Mouse (Mus musculus): ENCODE results near the gene Ccnd3. TPM values are rescaled to one million over a fixed set of nuclear protein-coding genes. Genes with fewer than 3 reads are reported as not detected.

Ccnd3 gene
- polyA plus RNA-seq, 1 experiment from 2014 or later, result 260 TPM

GRCm38 (mm10) chr17:47511111-47512020 lies 6.5 kb downstream of the Ccnd3 start:
- no peak overlapping the region for H3K27ac ChIP-seq (ENCODE audit: low read depth, low read length)
- no peaks in the 10 kb centered on the region for H3K9me3 ChIP-seq (ENCODE audit: control insufficient read depth, low read length)
- H3K9ac ChIP-seq (ENCODE audit: low read length), result no peak overlapping the region
- peak; percentile 94 for DNase-seq (ENCODE audit: low spot score)
- no peaks in the 10 kb centered on the region for H3K27me3 ChIP-seq (ENCODE audit: control insufficient read depth, insufficient read depth, low read length)
- ATAC-seq (ENCODE audit: insufficient read depth, low FRiP score, low TSS enrichment), result peak; percentile 86
- 18% methylated on average over 25 of the region's 25 CpGs for WGBS
- peaks cover 6% of the 10 kb centered on the region; the same call in 1 of the 2 replicates for H3K4me1 ChIP-seq (ENCODE audit: control insufficient read depth, insufficient read depth, low read length)
- no peaks in the 10 kb centered on the region for H3K36me3 ChIP-seq (ENCODE audit: control insufficient read depth, insufficient read depth, low read length)
- peak overlapping the region; percentile 26 for H3K4me2 ChIP-seq (ENCODE audit: low read depth)
- 0 out of 2 replicates have a peak overlapping the region, but pooled peaks have one; percentile 1 for H3K4me3 ChIP-seq (ENCODE audit: low read depth, low read length)

DNA sequence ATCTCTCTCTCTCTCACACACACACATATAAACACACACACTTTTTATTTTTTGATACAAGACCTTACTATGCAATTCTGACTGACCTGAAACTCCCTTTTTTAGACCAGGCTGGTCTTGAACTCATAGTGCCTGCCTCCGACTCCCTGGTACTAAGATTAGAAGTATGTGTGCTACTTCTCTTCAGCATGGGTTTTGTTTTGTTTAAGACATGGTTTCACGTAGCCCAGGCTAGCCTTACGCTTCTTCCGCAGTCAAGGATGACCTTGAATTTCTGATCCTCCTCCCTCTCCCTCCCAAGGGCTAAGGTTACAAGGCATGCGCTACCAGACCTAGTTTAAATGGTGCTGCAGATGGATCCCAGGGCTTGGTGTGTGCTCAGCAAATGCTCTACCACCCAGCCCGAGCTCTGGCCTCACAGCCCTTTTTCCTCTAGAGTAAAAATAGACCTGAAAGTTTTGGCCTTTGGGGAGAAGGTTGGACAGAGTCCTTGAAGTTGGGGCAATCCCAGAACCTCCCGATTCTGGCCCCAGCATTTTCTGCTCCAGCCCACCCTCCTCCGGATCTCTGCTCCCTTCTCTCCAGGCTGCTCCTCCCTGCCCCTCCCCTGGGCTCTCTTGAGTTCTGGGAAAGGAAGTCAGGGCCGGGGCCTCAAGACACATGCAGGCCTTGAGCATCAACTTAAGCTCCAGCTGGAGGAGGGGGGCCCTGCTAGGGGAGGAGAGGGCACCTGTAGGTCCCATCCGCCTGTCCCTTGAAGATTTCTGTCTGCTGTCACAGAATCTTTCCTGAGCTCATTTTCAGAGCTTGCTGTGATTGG lies 8.3 kb downstream of the Ccnd3 start:
- Histone ChIP-seq H3K27ac (ENCODE audit: low read depth, low read length) (no peak overlapping the region), H3K4me2 (ENCODE audit: low read depth) (no peak overlapping the region), H3K4me1 (ENCODE audit: control insufficient read depth, insufficient read depth, low read length) (peaks cover 10% of the 10 kb centered on the region; the same call in 1 of the 2 replicates)

DNA sequence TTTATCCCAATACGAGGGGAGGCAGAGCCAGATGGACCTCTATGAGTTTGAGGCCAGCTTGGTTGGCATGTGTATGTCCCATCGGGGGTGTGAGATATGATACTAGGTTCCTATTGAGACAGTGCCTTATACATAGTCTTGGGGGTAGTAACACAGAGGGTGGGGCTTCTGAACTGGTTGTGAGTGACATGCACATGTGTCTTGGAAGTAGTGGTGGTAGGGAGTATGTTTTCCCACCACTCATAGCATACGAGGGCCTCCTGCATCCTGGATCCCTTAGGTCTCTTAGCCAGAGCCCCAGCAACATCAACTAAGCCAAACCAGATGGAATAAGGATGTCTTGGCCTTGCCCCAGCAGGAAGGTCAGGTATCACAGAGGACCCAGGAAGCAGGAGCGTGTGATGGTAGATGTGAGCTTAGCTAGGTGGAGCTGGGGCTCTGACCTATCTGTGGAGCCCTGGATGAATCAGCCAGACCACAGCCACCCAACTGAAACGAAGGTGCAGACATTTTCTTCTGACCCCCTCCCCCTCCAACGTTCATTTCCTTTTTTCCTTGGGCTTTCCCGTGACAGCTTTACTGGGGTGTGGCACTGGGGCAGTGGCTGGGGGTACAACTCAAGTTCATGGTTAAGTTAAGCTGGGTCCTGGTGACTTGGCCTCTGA lies 10.5 kb downstream of the Ccnd3 start:
- ATAC-seq (ENCODE audit: insufficient read depth, low FRiP score, low TSS enrichment) (no peak), DNase-seq (ENCODE audit: low spot score) (no peak)
- Histone ChIP-seq H3K36me3 (ENCODE audit: control insufficient read depth, insufficient read depth, low read length) (no peaks in the 10 kb centered on the region), H3K27ac (ENCODE audit: low read depth, low read length) (no peak overlapping the region), H3K27me3 (ENCODE audit: control insufficient read depth, insufficient read depth, low read length) (no peaks in the 10 kb centered on the region), H3K4me3 (ENCODE audit: low read depth, low read length) (no peak overlapping the region), H3K4me2 (ENCODE audit: low read depth) (no peak overlapping the region), H3K4me1 (ENCODE audit: control insufficient read depth, insufficient read depth, low read length) (peaks cover 10% of the 10 kb centered on the region; the same call in 1 of the 2 replicates), H3K9ac (ENCODE audit: low read length) (no peak overlapping the region; the same call in 1 of the 2 replicates), H3K9me3 (ENCODE audit: control insufficient read depth, low read length) (no peaks in the 10 kb centered on the region)
- WGBS, result 91% methylated on average over 7 of the region's 7 CpGs

More for the DNA sequence above, 8.3 kb downstream of the Ccnd3 start:
- H3K9ac ChIP-seq (ENCODE audit: low read length), result no peak overlapping the region
- no peak overlapping the region for H3K4me3 ChIP-seq (ENCODE audit: low read depth, low read length)
- WGBS, result 81% methylated on average over 10 of the region's 10 CpGs
- no peak for ATAC-seq (ENCODE audit: insufficient read depth, low FRiP score, low TSS enrichment)
- no peaks in the 10 kb centered on the region for H3K36me3 ChIP-seq (ENCODE audit: control insufficient read depth, insufficient read depth, low read length)
- no peak for DNase-seq (ENCODE audit: low spot score)
- H3K27me3 ChIP-seq (ENCODE audit: control insufficient read depth, insufficient read depth, low read length), result no peaks in the 10 kb centered on the region
- H3K9me3 ChIP-seq (ENCODE audit: control insufficient read depth, low read length), result no peaks in the 10 kb centered on the region

DNA sequence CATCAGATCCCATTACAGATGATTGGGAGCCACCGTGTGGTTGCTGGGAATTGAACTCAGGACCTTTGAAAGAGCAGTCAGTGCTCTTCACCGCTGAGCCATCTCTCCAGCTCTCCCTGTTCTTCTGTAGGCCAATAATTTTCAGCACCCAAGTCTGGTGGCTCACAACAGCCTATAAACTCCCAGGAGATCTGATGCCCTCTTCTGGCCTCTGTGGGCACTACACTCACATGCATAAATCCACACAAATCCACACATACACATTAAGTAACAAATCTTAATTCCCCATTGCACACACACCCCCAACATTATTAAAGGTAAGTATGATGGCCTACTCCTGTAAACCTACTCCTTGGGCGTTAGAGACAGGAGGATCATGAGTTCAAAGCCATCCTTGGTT lies 11.4 kb downstream of the Ccnd3 start:
- DNase-seq (ENCODE audit: low spot score), result no peak

GRCm38 (mm10) chr17:47518205-47518604 lies 13.4 kb downstream of the Ccnd3 start:
- H3K9me3 ChIP-seq (ENCODE audit: control insufficient read depth, low read length), result no peaks in the 10 kb centered on the region
- ATAC-seq (ENCODE audit: insufficient read depth, low FRiP score, low TSS enrichment) (no peak), DNase-seq (ENCODE audit: low spot score) (peak; percentile 39)
- no peak overlapping the region for H3K9ac ChIP-seq (ENCODE audit: low read length)
- H3K4me2 ChIP-seq (ENCODE audit: low read depth), result no peak overlapping the region
- H3K27me3 ChIP-seq (ENCODE audit: control insufficient read depth, insufficient read depth, low read length), result no peaks in the 10 kb centered on the region
- 0 out of 2 replicates have a peak overlapping the region, but pooled peaks have one; percentile 21 for H3K27ac ChIP-seq (ENCODE audit: low read depth, low read length)
- WGBS, result 49% methylated on average over 8 of the region's 8 CpGs
- peaks cover 15% of the 10 kb centered on the region for H3K4me1 ChIP-seq (ENCODE audit: control insufficient read depth, insufficient read depth, low read length)
- H3K36me3 ChIP-seq (ENCODE audit: control insufficient read depth, insufficient read depth, low read length), result no peaks in the 10 kb centered on the region
- H3K4me3 ChIP-seq (ENCODE audit: low read depth, low read length), result no peak overlapping the region

More for the DNA sequence above, 11.4 kb downstream of the Ccnd3 start:
- Histone ChIP-seq H3K4me3 (ENCODE audit: low read depth, low read length) (no peak overlapping the region), H3K36me3 (ENCODE audit: control insufficient read depth, insufficient read depth, low read length) (no peaks in the 10 kb centered on the region), H3K9ac (ENCODE audit: low read length) (no peak overlapping the region), H3K27me3 (ENCODE audit: control insufficient read depth, insufficient read depth, low read length) (no peaks in the 10 kb centered on the region), H3K4me2 (ENCODE audit: low read depth) (no peak overlapping the region), H3K9me3 (ENCODE audit: control insufficient read depth, low read length) (no peaks in the 10 kb centered on the region), H3K27ac (ENCODE audit: low read depth, low read length) (no peak overlapping the region), H3K4me1 (ENCODE audit: control insufficient read depth, insufficient read depth, low read length) (peaks cover 10% of the 10 kb centered on the region; the same call in 1 of the 2 replicates)
- 98% methylated on average over 3 of the region's 3 CpGs for WGBS
- no peak for ATAC-seq (ENCODE audit: insufficient read depth, low FRiP score, low TSS enrichment)

- Histone ChIP-seq H3K4me3 (ENCODE audit: low read depth, low read length) (0 out of 2 replicates have a peak overlapping the region, but pooled peaks have one; percentile 11), H3K4me2 (ENCODE audit: low read depth) (peak overlapping the region; percentile 29), H3K9ac (ENCODE audit: low read length) (peak overlapping the region; percentile 14), H3K27me3 (ENCODE audit: control insufficient read depth, insufficient read depth, low read length) (no peaks in the 10 kb centered on the region), H3K36me3 (ENCODE audit: control insufficient read depth, insufficient read depth, low read length) (no peaks in the 10 kb centered on the region), H3K27ac (ENCODE audit: low read depth, low read length) (peak overlapping the region; percentile 75), H3K4me1 (ENCODE audit: control insufficient read depth, insufficient read depth, low read length) (peaks cover 15% of the 10 kb centered on the region), H3K9me3 (ENCODE audit: control insufficient read depth, low read length) (no peaks in the 10 kb centered on the region)
- peak; percentile 86 for ATAC-seq (ENCODE audit: insufficient read depth, low FRiP score, low TSS enrichment)
- WGBS, result 2% methylated on average over 17 of the region's 17 CpGs
- DNase-seq (ENCODE audit: low spot score), result peak; percentile 79
These were observed 16.9 kb downstream of the Ccnd3 start for GRCm38 (mm10) chr17:47521551-47522258.

- ATAC-seq (ENCODE audit: insufficient read depth, low FRiP score, low TSS enrichment) (no peak), DNase-seq (ENCODE audit: low spot score) (no peak)
- Histone ChIP-seq H3K4me1 (ENCODE audit: control insufficient read depth, insufficient read depth, low read length) (peaks cover 18% of the 10 kb centered on the region), H3K9ac (ENCODE audit: low read length) (no peak overlapping the region), H3K36me3 (ENCODE audit: control insufficient read depth, insufficient read depth, low read length) (no peaks in the 10 kb centered on the region), H3K4me2 (ENCODE audit: low read depth) (no peak overlapping the region), H3K4me3 (ENCODE audit: low read depth, low read length) (no peak overlapping the region), H3K27me3 (ENCODE audit: control insufficient read depth, insufficient read depth, low read length) (no peaks in the 10 kb centered on the region), H3K27ac (ENCODE audit: low read depth, low read length) (peak overlapping the region; percentile 75), H3K9me3 (ENCODE audit: control insufficient read depth, low read length) (no peaks in the 10 kb centered on the region)
- 77% methylated on average over 4 of the region's 4 CpGs for WGBS
These were observed 17.7 kb downstream of the Ccnd3 start for GRCm38 (mm10) chr17:47522536-47522935.
